Mouse (Mus musculus): Measurements from ENCODE around the gene Fgfbp3. TPM values are rescaled to one million over a fixed set of nuclear protein-coding genes. Genes with fewer than 3 reads are reported as not detected.

Fgfbp3 gene
- total and polyA plus RNA-seq, 2 experiments from 2014 or later, result 19.8 to 26.4 TPM

GRCm38 (mm10) chr19:36925671-36926552, 6.5 kb upstream of the Fgfbp3 start, which contains the start of gene Btaf1:
Gene Btaf1 (plus strand): TSS chr19:36926079.
- peak within 1 kb of the TSS; percentile 96 for H3K27ac ChIP-seq
- peak within 1 kb of the TSS; percentile 92 for H3K4me3 ChIP-seq (ENCODE audit: low read length)
- H3K4me2 ChIP-seq (ENCODE audit: low read depth, low read length), result peak within 1 kb of the TSS; percentile 75
- under 1% methylated on average over 96 of the region's 98 CpGs for WGBS
- no peaks in the 10 kb centered on the region for H3K9me3 ChIP-seq (ENCODE audit: low read length)
- TF ChIP-seq CTCF (IDR thresholded peaks at IDR 0.05; ENCODE audit: low read depth), result no peak; the same call in 1 of the 2 replicates
- peak; percentile 96 for DNase-seq (ENCODE audit: low spot score)
- no peaks in the 10 kb centered on the region for H3K27me3 ChIP-seq (ENCODE audit: insufficient read depth, low read length)
- H3K4me1 ChIP-seq (ENCODE audit: insufficient read depth, low read length), result 0 out of 2 replicates have a peak, but pooled peaks cover 3% of the 10 kb centered on the region
- peak; percentile 98 for ATAC-seq
- H3K36me3 ChIP-seq (ENCODE audit: insufficient read depth, low read length), result no peaks in the 10 kb centered on the region
- H3K9ac ChIP-seq (replicated peaks; ENCODE audit: low read length), result peak within 1 kb of the TSS; percentile 82

- Histone ChIP-seq H3K4me2 (ENCODE audit: low read depth, low read length) (no peak overlapping the region), H3K27me3 (ENCODE audit: insufficient read depth, low read length) (no peaks in the 10 kb centered on the region), H3K36me3 (ENCODE audit: insufficient read depth, low read length) (no peaks in the 10 kb centered on the region), H3K4me1 (ENCODE audit: insufficient read depth, low read length) (0 out of 2 replicates have a peak, but pooled peaks cover 3% of the 10 kb centered on the region), H3K4me3 (ENCODE audit: low read length) (no peak overlapping the region), H3K27ac (no peak overlapping the region), H3K9me3 (ENCODE audit: low read length) (no peaks in the 10 kb centered on the region), H3K9ac (replicated peaks; ENCODE audit: low read length) (no peak overlapping the region)
- no peak for TF ChIP-seq CTCF (IDR thresholded peaks at IDR 0.05; ENCODE audit: low read depth)
- 58% methylated on average over 3 of the region's 3 CpGs for WGBS
- ATAC-seq (no peak), DNase-seq (ENCODE audit: low spot score) (no peak)
These were observed 3.5 kb upstream of the Fgfbp3 start for GRCm38 (mm10) chr19:36922936-36923335.

- Histone ChIP-seq H3K27ac (no peak overlapping the region), H3K9me3 (ENCODE audit: low read length) (no peaks in the 10 kb centered on the region), H3K4me1 (ENCODE audit: insufficient read depth, low read length) (no peaks in the 10 kb centered on the region), H3K4me2 (ENCODE audit: low read depth, low read length) (no peak overlapping the region), H3K36me3 (ENCODE audit: insufficient read depth, low read length) (no peaks in the 10 kb centered on the region), H3K9ac (replicated peaks; ENCODE audit: low read length) (no peak overlapping the region), H3K27me3 (ENCODE audit: insufficient read depth, low read length) (no peaks in the 10 kb centered on the region), H3K4me3 (ENCODE audit: low read length) (no peak overlapping the region)
- DNase-seq (ENCODE audit: low spot score), result peak; percentile 83
- TF ChIP-seq CTCF (IDR thresholded peaks at IDR 0.05; ENCODE audit: low read depth), result peak; percentile 60
- ATAC-seq, result no peak
- 34% methylated on average over 2 of the region's 2 CpGs for WGBS
These were observed 2.6 kb upstream of the Fgfbp3 start for GRCm38 (mm10) chr19:36922015-36922414.

- Histone ChIP-seq H3K9me3 (ENCODE audit: low read length) (no peaks in the 10 kb centered on the region), H3K9ac (replicated peaks; ENCODE audit: low read length) (peak overlapping the region; percentile 84), H3K27me3 (ENCODE audit: insufficient read depth, low read length) (no peaks in the 10 kb centered on the region), H3K4me2 (ENCODE audit: low read depth, low read length) (peak overlapping the region; percentile 92), H3K4me3 (ENCODE audit: low read length) (peak overlapping the region; percentile 73), H3K27ac (peak overlapping the region; percentile 91), H3K36me3 (ENCODE audit: insufficient read depth, low read length) (no peaks in the 10 kb centered on the region), H3K4me1 (ENCODE audit: insufficient read depth, low read length) (no peaks in the 10 kb centered on the region)
- 0% methylated on average over 84 of the region's 85 CpGs for WGBS
- DNase-seq (ENCODE audit: low spot score) (peak; percentile 89), ATAC-seq (peak; percentile 92)
- TF ChIP-seq CTCF (IDR thresholded peaks at IDR 0.05; ENCODE audit: low read depth), result peak; percentile 71
These were observed 744 bp downstream of the Fgfbp3 start for GRCm38 (mm10) chr19:36918441-36919301.

- peak overlapping the region; percentile 16 for H3K4me2 ChIP-seq (ENCODE audit: low read depth, low read length)
- no peak overlapping the region for H3K4me3 ChIP-seq (ENCODE audit: low read length)
- no peaks in the 10 kb centered on the region for H3K9me3 ChIP-seq (ENCODE audit: low read length)
- DNase-seq (ENCODE audit: low spot score) (no peak), ATAC-seq (no peak)
- H3K27ac ChIP-seq, result no peak overlapping the region
- no peak for TF ChIP-seq CTCF (IDR thresholded peaks at IDR 0.05; ENCODE audit: low read depth)
- H3K36me3 ChIP-seq (ENCODE audit: insufficient read depth, low read length), result no peaks in the 10 kb centered on the region
- no peaks in the 10 kb centered on the region for H3K27me3 ChIP-seq (ENCODE audit: insufficient read depth, low read length)
- 80% methylated on average over 1 of the region's 1 CpGs for WGBS
- H3K4me1 ChIP-seq (ENCODE audit: insufficient read depth, low read length), result no peaks in the 10 kb centered on the region
- no peak overlapping the region for H3K9ac ChIP-seq (replicated peaks; ENCODE audit: low read length)
These were observed 2.5 kb downstream of the Fgfbp3 start for GRCm38 (mm10) chr19:36916876-36917389.

- no peak for ATAC-seq
- Histone ChIP-seq H3K9ac (replicated peaks; ENCODE audit: low read length) (no peak overlapping the region), H3K4me2 (ENCODE audit: low read depth, low read length) (no peak overlapping the region), H3K27ac (peak overlapping the region; percentile 41; the same call in 1 of the 2 replicates), H3K27me3 (ENCODE audit: insufficient read depth, low read length) (no peaks in the 10 kb centered on the region), H3K36me3 (ENCODE audit: insufficient read depth, low read length) (no peaks in the 10 kb centered on the region), H3K4me1 (ENCODE audit: insufficient read depth, low read length) (no peaks in the 10 kb centered on the region), H3K4me3 (ENCODE audit: low read length) (no peak overlapping the region), H3K9me3 (ENCODE audit: low read length) (no peaks in the 10 kb centered on the region)
- TF ChIP-seq CTCF (IDR thresholded peaks at IDR 0.05; ENCODE audit: low read depth), result no peak
- WGBS, result 61% methylated on average over 4 of the region's 4 CpGs
- DNase-seq (ENCODE audit: low spot score), result peak; percentile 43
These were observed 3.2 kb downstream of the Fgfbp3 start for GRCm38 (mm10) chr19:36916206-36916605.

Data from hindbrain, postnatal 0 days (tissue).